Mouse (Mus musculus) lung, postnatal 25 days (tissue): ENCODE data around the gene Obscn.
A peak's percentile ranks its signal among the peaks of the same experiment; 100 is the strongest.

ENCODE experiments used
- DNase-seq: peaks from one replicate; pipeline ENCODE4 v3.0.0; 2022; ENCODE audit warnings: low spot score

Gene Obscn

GRCm38 (mm10) chr11:58982471-58983097, 153.6 kb downstream of the Obscn start:
- DNase-seq, result no peak

GRCm38 (mm10) chr11:58981541-58982447, 154.4 kb downstream of the Obscn start:
- peak; percentile 66 for DNase-seq

GRCm38 (mm10) chr11:58980381-58980990, 155.7 kb downstream of the Obscn start:
- DNase-seq, result no peak

- peak; percentile 59 for DNase-seq
Measured at GRCm38 (mm10) chr11:58979661-58980060, 156.5 kb downstream of the Obscn start.

GRCm38 (mm10) chr11:58979183-58979582, 157.0 kb downstream of the Obscn start:
- DNase-seq, result no peak

GRCm38 (mm10) chr11:58978706-58979030, 157.5 kb downstream of the Obscn start:
- no peak for DNase-seq

GRCm38 (mm10) chr11:58978027-58978705, 158.0 kb downstream of the Obscn start, which contains the start of gene Trim11:
Gene Trim11, plus strand, starts transcription at chr11:58978093.
- DNase-seq, result peak; percentile 63

- DNase-seq, result no peak
Measured at GRCm38 (mm10) chr11:58977607-58978026, 158.6 kb downstream of the Obscn start.

- no peak for DNase-seq
Measured at GRCm38 (mm10) chr11:58977150-58977549, 159.1 kb downstream of the Obscn start.

GRCm38 (mm10) chr11:58974414-58974813, 161.8 kb downstream of the Obscn start:
- DNase-seq, result no peak

- DNase-seq, result no peak
Measured at GRCm38 (mm10) chr11:58971796-58972195, 164.4 kb downstream of the Obscn start.

GRCm38 (mm10) chr11:58970831-58971530, 165.2 kb downstream of the Obscn start:
- no peak for DNase-seq

- DNase-seq, result peak; percentile 87
Measured at GRCm38 (mm10) chr11:58969659-58970058, 166.5 kb downstream of the Obscn start.

GRCm38 (mm10) chr11:58969027-58969426, 167.2 kb downstream of the Obscn start:
- no peak for DNase-seq

GRCm38 (mm10) chr11:58968551-58968950, 167.7 kb downstream of the Obscn start:
- DNase-seq, result no peak

- DNase-seq, result no peak
Measured at GRCm38 (mm10) chr11:58967346-58967745, 168.9 kb downstream of the Obscn start.

- no peak for DNase-seq
Measured at GRCm38 (mm10) chr11:58965001-58965760, 171.0 kb downstream of the Obscn start.

GRCm38 (mm10) chr11:58964216-58964615, 172.0 kb downstream of the Obscn start:
- no peak for DNase-seq

GRCm38 (mm10) chr11:58963543-58963942, 172.7 kb downstream of the Obscn start:
- DNase-seq, result no peak

- no peak for DNase-seq
Measured at GRCm38 (mm10) chr11:58961364-58962177, 174.6 kb downstream of the Obscn start.
